ENCODE assay signal across 28 mouse cellular contexts in genomic region chr6:31397308-31397707, GRCm38 (mm10). TPM values are rescaled to one million over a fixed set of nuclear protein-coding genes. Genes with fewer than 3 reads are reported as not detected.
DNase-seq lines count a peak whose midpoint lies in the region; ATAC-seq and TF ChIP-seq lines count a peak whose summit lies in the region.
"Had no signal": no experiment of that assay in that cellular context is flagged by ENCODE, and none has a peak within 500 bp of the region (broad histone marks: within the 10 kb centered on the region; RNA-seq: fewer than 3 reads in every experiment).

No protein-coding gene starts in this region.

- H3K9me3 ChIP-seq in erythroblast, embryonic 14.5 days (ENCODE audit: control insufficient read depth, low read length), result no peaks in the 10 kb centered on the region
- H3K9me3 ChIP-seq in neural tube, embryonic 15.5 days (replicated peaks), result no peaks in the 10 kb centered on the region
- no peaks in the 10 kb centered on the region for H3K9me3 ChIP-seq in liver, postnatal 0 days (ENCODE audit: low read length)
- H3K9me3 ChIP-seq: embryonic facial prominence, embryonic 12.5 days; heart, embryonic 10.5 days; heart, embryonic 15.5 days; hindbrain, embryonic 12.5 days; limb, embryonic 12.5 days; megakaryocyte, embryonic 14.5 days; midbrain, embryonic 12.5 days had no signal

- TF ChIP-seq CTCF in kidney, adult 2 months (conservative IDR thresholded peaks at IDR 0.05; ENCODE audit: insufficient read depth, insufficient read length, low read depth, low read length), result no peak
- TF ChIP-seq CTCF in liver, postnatal 0 days (IDR thresholded peaks at IDR 0.05; ENCODE audit: low read depth), result no peak

- H3K36me3 ChIP-seq in erythroblast, embryonic 14.5 days (ENCODE audit: control insufficient read depth), result peaks cover 17% of the 10 kb centered on the region
- H3K36me3 ChIP-seq in kidney, adult 2 months (ENCODE audit: control insufficient read depth, insufficient read depth, low read length), result no peaks in the 10 kb centered on the region
- no peaks in the 10 kb centered on the region for H3K36me3 ChIP-seq in neural tube, embryonic 15.5 days
- no peaks in the 10 kb centered on the region for H3K36me3 ChIP-seq in liver, postnatal 0 days (replicated peaks; ENCODE audit: insufficient read depth, low read length)
- H3K36me3 ChIP-seq: embryonic facial prominence, embryonic 12.5 days; heart, embryonic 10.5 days; heart, embryonic 15.5 days; hindbrain, embryonic 12.5 days; limb, embryonic 12.5 days; midbrain, embryonic 12.5 days had no signal

- H3K4me2 ChIP-seq in neural tube, embryonic 15.5 days, result 0 out of 2 replicates have a peak overlapping the region, but pooled peaks have one; percentile 92
- H3K4me2 ChIP-seq in liver, postnatal 0 days (ENCODE audit: low read depth, low read length), result peak overlapping the region; percentile 74

- H3K4me3 ChIP-seq in erythroblast, embryonic 14.5 days (replicated peaks), result peak overlapping the region; percentile 95
- no peak overlapping the region for H3K4me3 ChIP-seq in kidney, adult 2 months (ENCODE audit: insufficient read depth, low read depth, low read length)
- H3K4me3 ChIP-seq in neural tube, embryonic 15.5 days (replicated peaks), result no peak overlapping the region
- H3K4me3 ChIP-seq in liver, postnatal 0 days (ENCODE audit: low read depth, low read length), result no peak overlapping the region
- H3K4me3 ChIP-seq: embryonic facial prominence, embryonic 12.5 days; limb, embryonic 12.5 days had no signal

- no peak for TF ChIP-seq POLR2A in kidney, adult 2 months (IDR thresholded peaks at IDR 0.05; ENCODE audit: low read depth, low read length)

- ATAC-seq in erythroblast, adult 5-6 weeks (replicated peaks; ENCODE audit: low FRiP score, poor library complexity, severe bottlenecking), result no peak
- no peak for ATAC-seq in neural tube, embryonic 15.5 days (ENCODE audit: low FRiP score)
- ATAC-seq in liver, postnatal 0 days, result no peak
- ATAC-seq in activated CD4-positive, CD25-positive, alpha-beta regulatory T cell, adult 4 months, result no peak

- no peak overlapping the region for H3K27ac ChIP-seq in kidney, adult 2 months (ENCODE audit: insufficient read depth, low read depth, low read length)
- H3K27ac ChIP-seq in neural tube, embryonic 15.5 days (replicated peaks), result no peak overlapping the region
- peak overlapping the region; percentile 99 for H3K27ac ChIP-seq in liver, postnatal 0 days (ENCODE audit: low read depth)
- H3K27ac ChIP-seq: embryonic facial prominence, embryonic 12.5 days; hindbrain, embryonic 12.5 days; limb, embryonic 12.5 days had no signal

- TF ChIP-seq EP300 in liver, postnatal 0 days (IDR thresholded peaks at IDR 0.05; ENCODE audit: low read depth), result no peak

- H3K4me1 ChIP-seq in erythroblast, embryonic 14.5 days (ENCODE audit: control insufficient read depth), result peaks cover 61% of the 10 kb centered on the region
- peaks cover 17% of the 10 kb centered on the region; the same call in 1 of the 2 replicates for H3K4me1 ChIP-seq in kidney, adult 2 months (ENCODE audit: control insufficient read depth, insufficient read depth, low read length)
- peaks cover 32% of the 10 kb centered on the region for H3K4me1 ChIP-seq in neural tube, embryonic 15.5 days
- H3K4me1 ChIP-seq in liver, postnatal 0 days (ENCODE audit: insufficient read depth), result peaks cover 29% of the 10 kb centered on the region

- no peaks in the 10 kb centered on the region for H3K27me3 ChIP-seq in erythroblast, embryonic 14.5 days (ENCODE audit: control insufficient read depth)
- H3K27me3 ChIP-seq in kidney, adult 2 months (replicated peaks; ENCODE audit: control insufficient read depth, insufficient read depth, low read length), result no peaks in the 10 kb centered on the region
- no peaks in the 10 kb centered on the region for H3K27me3 ChIP-seq in neural tube, embryonic 15.5 days (replicated peaks)
- no peaks in the 10 kb centered on the region for H3K27me3 ChIP-seq in liver, postnatal 0 days (ENCODE audit: insufficient read depth, low read length)
- H3K27me3 ChIP-seq: CH12.LX; embryonic facial prominence, embryonic 12.5 days; heart, embryonic 15.5 days; hindbrain, embryonic 12.5 days; limb, embryonic 12.5 days; midbrain, embryonic 12.5 days had no signal

- peak; percentile 34 for DNase-seq in kidney, adult 2 months
- DNase-seq in kidney, postnatal 10 days, result no peak
- DNase-seq in neural tube, embryonic 10.5 days (ENCODE audit: extremely low spot score, low spot score), result no peak
- DNase-seq in liver, postnatal 0 days, result no peak
- DNase-seq: adrenal gland, postnatal 10 days; cerebellum, adult 11 months; cerebellum, postnatal 36 days; embryo, embryonic 11 days; gastrocnemius, postnatal 10 days; heart, postnatal 36 days; kidney, adult 8-10 months; kidney, postnatal 14 days; lung, embryonic 14.5 days; right cerebral cortex, postnatal 25 days; spleen, adult 18-20 months; thymus, postnatal 25 days had no signal

- H3K9ac ChIP-seq in neural tube, embryonic 15.5 days (replicated peaks), result no peak overlapping the region
- H3K9ac ChIP-seq in liver, postnatal 0 days (replicated peaks), result no peak overlapping the region
- H3K9ac ChIP-seq: embryonic facial prominence, embryonic 12.5 days; heart, embryonic 15.5 days; hindbrain, embryonic 12.5 days; limb, embryonic 12.5 days; midbrain, embryonic 12.5 days had no signal

RNA-seq across cellular contexts. Expression of gene Mkln1, which starts 1.2 kb away (rescaled TPM):
- polyA plus RNA-seq in erythroblast, embryonic 14.5 days (2012), result 2.2 and 4.1 TPM in 2 replicates
- total RNA-seq in erythroblast, adult 5-6 weeks (2015; ENCODE audit: low replicate concordance), result 91.3 and 91.8 TPM in 2 replicates
- 126 and 137 TPM in 2 replicates for total RNA-seq in erythroblast, adult 5-6 weeks (2017; ENCODE audit: low replicate concordance)
- polyA plus RNA-seq in kidney, adult 2 months (2012; rRNA removed), result 50.4 and 84.5 TPM in 2 replicates
- 124 and 146 TPM in 2 replicates for polyA plus RNA-seq in neural tube, embryonic 15.5 days (2015; fragmentation: Nextera tagmentation; extraction: Ambion mirVana)
- polyA plus RNA-seq in liver, postnatal 0 days (2015; fragmentation: Nextera tagmentation; extraction: Ambion mirVana), result 95.7 and 103 TPM in 2 replicates
- polyA plus RNA-seq in activated CD4-positive, CD25-positive, alpha-beta regulatory T cell, adult 4 months (2017; shearing (Covaris generic)), result 100 to 1,000 TPM; 325 to 326 TPM

Comparison
In these comparisons a context has a peak if more than half of its experiments do, and no peak if none do; other contexts are left out.
1. RNA of gene Mkln1, which starts 1.2 kb away (polyA plus RNA-seq): 325 to 326 TPM in activated CD4-positive, CD25-positive, alpha-beta regulatory T cell, adult 4 months, 124 to 146 TPM in neural tube, embryonic 15.5 days, 95.7 to 103 TPM in liver, postnatal 0 days and 50.4 to 84.5 TPM in kidney, adult 2 months; 2.2 to 4.1 TPM in erythroblast, embryonic 14.5 days; every median in the first group is over 10 times any median in the second.